Mouse (Mus musculus) Muller cell, postnatal 12 days (primary cell): ENCODE results near the gene Ube2v1.

Source experiments
- DNase-seq: peaks from one replicate; pipeline ENCODE4 v3.0.0-alpha.2; 2015; ENCODE audit errors: inconsistent ontology term

Gene Ube2v1

GRCm38 (mm10) chr2:167562101-167562500 lies 69.8 kb downstream of the Ube2v1 start:
- DNase-seq, result peak; percentile 72

- no peak for DNase-seq
These were observed 72.5 kb downstream of the Ube2v1 start for GRCm38 (mm10) chr2:167559413-167559812.
